Mouse (Mus musculus): ENCODE results near the gene Gm10139.
A peak's percentile ranks its signal among the peaks of the same experiment; 100 is the strongest.
"Not testable (repeated sequence)": the region's sequence is repeated elsewhere in the genome, so short reads cannot be mapped to it uniquely, and the experiment has no call there.

The Gm10139 gene

DNA sequence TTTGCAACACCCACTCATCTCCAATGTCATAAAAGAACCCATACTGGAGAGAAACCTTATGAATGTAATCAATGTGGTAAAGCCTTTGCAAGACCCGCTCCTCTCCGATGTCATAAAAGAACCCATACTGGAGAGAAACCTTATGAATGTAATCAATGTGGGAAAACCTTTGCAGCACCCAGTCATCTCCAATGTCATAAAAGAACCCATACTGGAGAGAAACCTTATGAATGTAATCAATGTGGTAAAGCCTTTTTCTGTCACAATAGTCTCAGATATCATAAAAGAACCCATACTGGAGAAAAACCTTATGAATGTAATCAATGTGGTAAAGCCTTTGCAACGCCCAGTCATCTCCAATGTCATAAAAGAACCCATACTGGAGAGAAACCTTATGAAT, at the start of gene Gm10139:
Gm10139 (plus strand) TSS at position 301 of the 400 bp plus-strand sequence.
- DNase-seq (ENCODE audit: low read depth, low spot score): not testable (repeated sequence)

DNA sequence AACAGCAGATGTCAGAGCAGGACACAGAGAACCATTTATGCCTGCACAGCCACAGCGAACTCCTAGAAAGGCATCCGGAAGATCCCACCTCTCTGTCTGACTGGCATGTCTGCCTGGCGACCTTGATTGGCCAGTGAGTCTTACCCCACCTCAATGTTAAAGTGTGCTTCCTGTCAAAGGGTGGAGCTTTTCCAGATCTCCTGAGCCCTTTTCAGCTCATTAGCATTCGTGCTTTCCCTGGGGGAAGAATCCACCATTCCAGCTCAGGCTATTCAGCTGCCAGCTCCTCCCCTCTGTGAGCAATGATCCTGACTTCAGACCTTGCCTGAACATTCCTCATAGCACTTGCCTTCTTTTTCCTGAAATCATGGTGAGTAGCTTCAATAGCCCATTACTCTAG, 45.2 kb downstream of the Gm10139 start:
- DNase-seq (ENCODE audit: low read depth, low spot score): peak; percentile 48
